Mouse (Mus musculus) spleen, postnatal 4 days (tissue): ENCODE results near the gene Dcbld2.

ENCODE experiments used
- DNase-seq, 2 experiments: peaks; one replicate each; pipeline ENCODE4 v3.0.0; 2022; ENCODE audit warnings: low spot score in 2 of 2

Dcbld2 gene

DNA sequence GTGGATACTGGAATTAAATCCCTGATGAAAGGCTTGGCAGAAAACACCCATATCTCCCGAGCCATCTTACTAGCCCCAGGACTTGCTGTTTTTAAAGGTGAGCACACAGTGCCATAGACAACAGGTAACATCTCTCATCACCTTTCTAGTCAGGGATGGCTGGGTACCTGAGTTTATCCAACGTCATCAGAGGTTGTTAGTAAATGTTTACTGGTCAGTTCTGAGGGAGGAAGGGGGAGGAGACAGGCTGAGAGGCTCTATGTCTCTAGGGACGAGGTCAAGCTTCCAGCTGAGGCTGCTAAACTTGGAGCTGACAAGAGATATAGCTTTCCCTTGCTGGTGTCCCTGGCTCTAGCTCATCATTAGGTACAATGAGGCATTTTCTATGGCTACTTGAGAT lies 74.1 kb downstream of the Dcbld2 start:
- DNase-seq = no peak

DNA sequence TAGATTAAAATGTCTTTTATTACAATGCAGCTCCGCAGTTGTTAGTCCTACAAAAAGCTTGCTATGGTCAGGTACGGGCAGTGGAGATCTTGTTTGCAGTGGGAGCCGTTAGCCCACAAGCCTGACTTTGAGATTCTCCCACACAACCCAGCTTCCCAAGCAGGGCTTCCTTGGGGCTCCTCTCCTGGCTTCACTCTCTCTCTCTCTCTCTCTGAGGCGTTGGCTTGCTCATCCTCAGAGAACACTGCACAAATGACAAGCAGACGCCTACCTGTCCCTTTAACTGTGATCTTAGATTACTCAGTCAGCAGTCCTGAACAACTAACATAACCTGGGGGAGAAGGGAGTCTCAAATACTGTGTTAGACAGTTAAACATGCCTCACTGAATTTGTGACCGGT lies 79.6 kb downstream of the Dcbld2 start:
- no peak for DNase-seq

DNA sequence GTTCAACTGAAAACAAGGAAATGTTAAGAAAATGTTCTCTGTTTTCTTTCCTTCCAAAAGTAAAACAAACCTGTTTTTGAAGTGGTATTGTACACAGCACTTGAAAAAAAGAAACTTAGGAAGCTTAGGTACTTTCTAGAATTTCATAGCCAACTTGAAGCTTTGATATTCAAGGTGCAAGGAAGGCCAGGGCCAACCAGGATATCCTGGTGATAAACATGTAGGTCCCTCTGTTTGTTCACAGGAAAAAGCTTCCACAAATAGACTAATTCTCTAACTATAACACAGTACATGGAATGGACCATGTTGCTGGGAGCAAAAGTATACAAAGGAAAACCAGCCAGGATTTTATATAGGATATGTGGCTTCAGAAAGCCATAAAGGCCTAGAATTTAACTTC lies 88.5 kb downstream of the Dcbld2 start:
- no peak for DNase-seq

DNA sequence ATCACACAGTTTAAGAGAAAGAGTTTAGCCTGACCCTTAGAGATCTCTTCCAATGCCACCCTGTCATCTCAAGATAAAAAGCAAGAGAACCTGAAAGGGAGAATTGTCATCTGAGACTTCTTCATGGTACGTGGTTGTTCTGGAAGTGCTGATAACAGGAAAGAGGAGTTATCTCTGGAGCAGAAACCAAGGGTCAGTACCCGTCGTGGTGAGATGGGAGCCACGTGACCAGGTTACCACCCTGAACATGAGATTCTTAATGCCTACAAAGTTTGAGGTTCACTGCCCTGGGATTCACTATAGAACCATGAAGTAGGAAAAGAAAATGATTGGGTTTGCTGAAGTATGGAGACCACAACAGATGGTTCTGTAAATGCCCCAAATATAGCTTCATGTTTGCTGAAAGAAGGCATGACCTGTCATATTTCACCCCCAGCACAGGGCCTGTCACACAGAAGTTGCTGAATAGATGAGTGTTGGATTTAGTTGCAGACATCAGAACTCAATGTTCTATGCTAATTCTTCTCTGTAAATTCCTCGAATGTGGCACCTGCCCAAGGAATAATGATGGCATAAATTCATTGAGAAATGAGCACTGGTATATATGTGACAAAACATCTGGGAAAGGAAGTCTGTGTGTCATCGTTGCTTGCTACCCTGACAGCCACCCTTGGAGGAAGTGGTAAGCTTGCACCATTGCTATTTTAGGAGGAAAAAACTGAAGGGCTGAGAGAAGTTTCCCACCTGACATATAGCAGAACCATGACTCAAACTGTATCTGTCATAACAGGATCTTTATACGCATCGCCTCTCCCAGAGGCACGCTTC lies 89.9 kb downstream of the Dcbld2 start:
- peak in 1 of 2 experiments; percentile 68 for DNase-seq

DNA sequence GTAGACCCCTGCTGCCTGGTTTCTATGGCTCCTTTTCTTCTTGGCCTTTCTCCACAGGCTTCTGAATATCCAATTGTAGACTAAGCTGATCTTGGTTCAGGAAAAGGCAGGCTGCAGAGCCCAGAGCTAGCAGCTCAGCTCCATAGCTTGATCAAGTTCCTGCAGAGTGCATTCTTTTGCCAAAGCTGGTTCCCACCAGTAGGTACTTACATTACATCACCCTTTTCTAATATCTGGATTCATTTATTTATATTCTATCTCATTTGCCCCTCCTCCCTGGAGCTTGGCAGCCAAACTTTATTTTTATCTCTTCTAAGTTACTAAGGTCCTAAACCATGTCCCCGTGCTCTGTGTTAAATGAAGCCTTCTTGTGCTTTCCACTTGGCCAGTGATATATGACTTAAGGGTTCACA lies 90.9 kb downstream of the Dcbld2 start:
- no peak for DNase-seq

DNA sequence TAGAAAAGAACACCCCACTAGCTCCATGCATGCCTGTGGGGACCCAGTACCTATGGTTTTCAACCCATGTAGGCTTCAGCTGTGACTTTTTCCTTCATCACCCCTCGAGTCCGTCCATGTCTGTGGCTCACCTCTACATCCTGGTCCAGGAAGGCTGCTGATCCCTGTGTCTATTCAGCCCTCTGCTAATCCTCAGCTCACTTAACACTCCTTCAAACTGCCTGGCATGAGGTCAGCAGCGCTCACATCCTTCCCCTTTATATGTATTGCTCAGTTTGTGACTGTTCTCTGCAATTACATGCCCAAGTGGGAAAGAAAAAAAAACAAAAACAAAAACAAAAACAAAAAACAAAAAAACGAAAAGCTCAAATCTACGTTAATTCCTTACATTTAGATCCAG lies 91.4 kb downstream of the Dcbld2 start:
- DNase-seq = no peak

DNA sequence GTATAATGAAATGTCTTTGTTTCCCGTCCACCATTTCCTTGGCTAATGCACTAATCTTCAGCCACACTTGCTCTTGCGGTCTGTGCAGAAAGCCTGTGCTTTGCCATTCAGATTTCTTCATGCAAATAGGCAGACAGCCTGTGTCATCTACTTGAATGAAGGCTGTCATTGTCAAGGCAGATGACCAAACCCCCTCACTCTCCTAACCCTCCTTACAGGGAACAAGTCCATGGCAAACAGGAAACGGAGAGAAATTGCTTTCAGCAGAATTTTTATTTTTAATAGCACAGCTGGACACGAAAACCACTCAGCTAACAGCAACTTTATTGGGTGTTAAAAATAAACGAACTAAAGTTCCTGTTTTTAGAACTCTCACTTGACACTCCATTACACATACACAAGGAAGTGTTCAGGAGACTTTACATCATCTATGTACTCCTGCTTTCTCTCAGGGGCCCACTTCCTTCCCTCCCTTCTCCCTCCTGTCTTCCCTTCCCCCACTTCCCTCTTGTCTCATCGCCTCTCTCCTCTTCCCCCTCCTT lies 93.6 kb downstream of the Dcbld2 start:
- DNase-seq = no peak

DNA sequence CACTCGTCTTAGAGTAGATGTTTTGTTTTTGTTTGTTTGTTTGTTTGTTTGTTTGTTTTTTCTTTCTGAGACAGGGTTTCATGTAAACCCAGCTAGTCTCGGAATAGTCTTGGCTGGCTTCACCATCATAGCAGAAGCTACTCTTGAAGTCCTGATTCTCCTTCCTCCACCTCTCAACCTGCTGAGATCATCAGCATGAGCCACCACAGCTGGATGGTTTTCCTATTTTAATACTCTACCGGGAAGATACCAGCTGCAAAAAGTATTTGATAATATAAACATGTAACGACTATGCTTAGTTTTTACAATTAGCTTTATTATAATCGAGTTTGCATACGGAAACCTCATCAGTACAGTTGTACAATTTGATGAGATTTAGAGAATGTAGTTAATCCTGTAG lies 94.3 kb downstream of the Dcbld2 start:
- no peak for DNase-seq

DNA sequence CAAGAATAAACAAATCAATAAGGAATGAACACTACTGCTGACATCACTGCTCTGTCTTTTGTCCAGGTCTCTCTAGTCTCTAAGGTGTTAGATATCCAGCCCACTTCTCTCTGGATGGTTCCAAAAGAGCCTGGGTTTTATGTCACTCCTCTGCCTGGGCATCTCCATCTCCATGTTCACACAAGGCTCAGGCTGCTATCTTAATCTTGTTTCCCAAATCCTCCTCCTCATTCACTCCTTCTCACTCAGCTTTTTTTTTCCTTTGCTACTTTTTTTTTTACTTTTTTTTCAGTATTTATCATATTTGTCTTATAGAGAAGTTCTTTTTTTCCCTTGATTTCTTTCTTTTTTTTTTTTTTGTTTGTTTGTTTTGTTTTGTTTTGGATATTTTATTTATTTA lies 96.7 kb downstream of the Dcbld2 start:
- no peak for DNase-seq

DNA sequence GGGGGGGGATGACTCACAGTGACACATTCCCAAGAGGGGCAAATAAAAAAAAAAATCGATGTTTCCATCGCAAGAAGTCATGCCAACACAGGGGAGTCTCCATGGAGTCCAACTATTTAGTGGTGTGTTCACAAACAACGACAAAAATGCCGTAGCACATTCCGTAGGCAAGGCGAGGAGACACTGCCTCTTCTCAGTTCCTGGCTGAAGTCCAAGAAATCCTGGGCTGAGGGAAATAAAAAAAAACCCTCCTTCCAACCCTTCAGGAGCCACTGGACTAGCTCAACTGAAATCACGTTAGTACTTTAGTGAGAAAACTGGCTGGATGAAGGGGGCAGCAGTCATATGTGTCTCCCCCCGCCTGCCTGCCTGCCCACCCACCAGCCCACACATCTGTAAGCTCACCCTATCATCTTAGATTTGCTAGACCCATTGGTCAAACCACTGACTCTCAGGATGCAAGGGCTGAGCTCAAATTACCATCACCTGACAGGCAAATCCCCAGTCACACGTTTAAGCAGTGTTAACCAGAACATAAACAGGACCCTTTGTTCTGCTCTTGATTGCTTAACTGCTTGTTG lies 104.0 kb downstream of the Dcbld2 start:
- DNase-seq = no peak

DNA sequence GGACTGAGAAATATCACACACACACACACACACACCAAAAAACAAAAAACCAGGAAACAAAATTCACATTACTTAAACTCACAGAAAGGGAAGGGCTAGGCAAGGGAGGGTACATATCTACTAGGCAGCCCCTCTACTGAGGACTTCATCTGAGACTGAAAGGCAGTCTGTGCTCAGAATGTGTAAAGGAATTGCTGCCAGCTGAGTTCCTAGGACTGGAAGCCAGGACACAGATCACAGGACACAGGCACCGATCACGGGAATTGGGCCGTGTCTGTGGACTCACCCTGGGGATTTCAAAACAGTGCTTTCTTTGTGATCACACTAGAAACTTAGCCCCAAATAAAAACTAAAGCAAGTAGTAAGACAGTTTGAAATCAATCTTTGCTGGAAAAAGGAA lies 104.6 kb downstream of the Dcbld2 start:
- DNase-seq = no peak

DNA sequence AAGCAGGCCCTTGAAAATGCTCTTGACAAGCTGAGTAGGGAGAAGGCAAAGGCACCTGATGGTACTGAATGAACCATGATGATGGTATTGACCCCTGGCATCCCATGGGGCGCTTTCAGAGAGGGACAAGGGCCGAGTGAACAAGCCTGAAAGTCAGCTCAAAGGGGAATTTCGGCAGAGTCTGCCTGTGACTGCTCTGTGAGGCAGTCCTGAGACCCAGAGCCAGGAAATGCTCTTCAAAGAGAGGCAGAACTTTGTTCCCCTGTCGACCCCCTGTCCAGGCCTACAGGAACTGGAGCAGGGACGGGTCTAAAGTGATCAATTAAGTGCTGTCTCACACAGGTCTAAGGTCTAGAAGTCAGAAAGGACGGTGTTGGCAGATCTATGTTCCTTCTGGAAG lies 105.5 kb downstream of the Dcbld2 start:
- DNase-seq = no peak

DNA sequence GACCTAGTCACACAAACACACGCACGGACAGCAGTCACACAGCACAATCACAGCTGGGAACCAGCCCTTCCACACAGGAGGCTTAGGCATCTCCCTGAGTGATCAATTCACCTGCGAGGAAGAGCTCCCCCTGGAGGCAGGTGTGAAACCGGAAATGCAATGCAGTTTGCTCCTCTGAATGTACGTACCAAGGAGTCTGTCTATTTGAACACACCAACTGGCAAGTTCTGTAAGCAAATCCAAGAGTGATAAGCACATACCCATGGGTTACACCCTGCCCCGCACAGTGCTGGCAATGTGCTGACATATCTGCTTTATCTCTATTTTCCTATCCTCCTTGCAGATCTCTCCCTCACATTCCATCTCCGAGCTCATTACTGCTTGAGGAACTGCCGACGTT lies 106.3 kb downstream of the Dcbld2 start:
- DNase-seq = peak; percentile 70 to 85

DNA sequence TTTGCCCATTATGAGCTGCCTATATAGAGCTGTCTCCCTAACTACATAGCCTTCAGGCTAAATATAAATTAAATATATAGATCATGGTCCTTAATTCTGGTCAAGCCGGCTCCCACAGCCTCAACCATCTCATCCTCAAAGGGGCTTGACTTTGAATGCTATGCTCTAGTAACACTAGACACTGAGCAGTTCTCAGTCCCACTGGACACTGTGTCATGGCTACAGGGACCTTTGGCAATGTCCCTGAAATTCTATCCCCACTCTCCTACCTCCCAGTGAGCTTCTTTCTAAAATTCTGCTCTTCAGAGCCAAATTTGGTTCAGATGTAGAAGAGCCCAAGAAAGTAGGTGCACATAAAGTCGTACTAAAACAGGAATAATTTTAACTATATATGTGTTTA lies 107.9 kb downstream of the Dcbld2 start:
- DNase-seq = no peak

DNA sequence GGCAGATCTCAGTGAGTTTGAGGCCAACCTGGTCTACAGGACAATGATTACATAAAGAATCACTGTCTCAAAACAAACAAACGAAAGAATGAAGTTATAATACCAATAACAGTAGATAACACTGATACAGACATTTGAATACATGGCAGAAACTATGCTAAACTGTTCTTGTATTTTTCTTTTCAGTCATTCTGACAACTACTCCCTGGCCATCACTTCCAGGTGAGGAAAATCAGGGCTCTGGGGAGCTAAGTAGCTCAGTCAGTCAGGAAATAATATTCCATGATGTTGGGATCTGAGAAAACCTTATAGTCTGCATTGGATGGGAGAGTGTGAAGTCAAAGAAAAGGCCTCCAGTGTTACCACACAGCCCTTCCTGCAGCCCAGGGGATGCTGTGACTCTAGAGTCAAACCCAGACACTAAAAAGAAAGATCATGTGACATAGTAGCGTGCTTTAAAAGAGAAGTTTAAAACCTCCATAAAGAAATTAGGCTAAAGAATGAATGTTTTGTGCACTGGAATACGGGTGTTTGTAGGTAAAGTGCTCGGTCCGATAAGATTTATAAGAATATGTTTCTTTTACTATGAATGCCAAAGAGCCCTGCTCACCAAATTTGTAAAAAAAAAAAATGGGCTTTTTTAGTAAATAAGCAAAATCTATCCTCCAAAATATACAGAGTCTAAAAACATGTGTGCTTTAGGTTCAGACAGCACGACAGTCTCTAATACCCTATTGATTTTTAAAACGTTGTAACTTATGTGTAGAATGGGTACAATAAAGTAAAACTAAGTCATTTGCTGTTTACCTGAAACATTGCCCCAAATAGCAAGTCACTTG lies 108.9 kb downstream of the Dcbld2 start:
- DNase-seq = no peak
